Mouse (Mus musculus): ENCODE data around the gene 4930503B20Rik.

DNA sequence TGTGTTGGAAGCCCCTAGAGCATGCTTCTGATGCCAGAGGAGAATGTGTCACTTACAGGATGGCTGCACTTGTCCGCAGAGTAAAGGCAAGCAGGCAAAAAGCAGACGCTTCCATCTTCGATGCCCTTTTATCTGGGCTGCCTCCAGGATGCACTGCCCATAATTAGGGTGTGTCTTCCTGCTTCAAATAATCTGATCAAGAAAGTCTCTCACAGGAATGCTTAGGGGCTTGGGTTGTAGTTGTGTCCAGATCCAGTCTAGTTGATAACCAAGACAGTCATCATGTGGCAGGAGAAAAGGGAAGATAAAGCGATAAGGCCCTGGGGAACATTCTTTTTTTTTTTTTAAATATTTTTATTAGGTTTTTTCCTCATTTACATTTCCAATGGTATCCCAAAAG, 35.6 kb downstream of the 4930503B20Rik start, which contains the start of gene Dnase2b:
- TF ChIP-seq CTCF (IDR thresholded peaks at IDR 0.05; ENCODE audit: low read depth) (no peak), EP300 (IDR thresholded peaks at IDR 0.05; ENCODE audit: low read depth) (no peak)

All from liver, postnatal 0 days (tissue).